Mouse (Mus musculus) small intestine, adult 2 months (tissue): ENCODE measurements at regions not wholly inside any gene's neighbourhood (a gene's known extent, or its start where the extent isn't known, plus 50 kb on each side); places are given as distances from the start of the nearest gene placed in this dataset.

Experiments
- H3K27ac ChIP-seq: fragments of 200-500 bp; 2 replicates; pipeline ENCODE4 v1.5.1; 2012; ENCODE audit warnings: low read depth, low read length, control low read depth, inconsistent platforms; ENCODE audit not compliant: insufficient read depth
- H3K27me3 ChIP-seq: fragments of 200-500 bp; 2 replicates; pipeline ENCODE4 v1.6.1; 2012; ENCODE audit warnings: mild to moderate bottlenecking, moderate library complexity, low read length, inconsistent platforms; ENCODE audit not compliant: control insufficient read depth, insufficient read depth
- H3K36me3 ChIP-seq: fragments of 200-500 bp; 2 replicates; pipeline ENCODE4 v1.6.1; 2012; ENCODE audit warnings: mild to moderate bottlenecking, low read length, control low read depth, inconsistent platforms; ENCODE audit not compliant: control insufficient read depth, insufficient read depth
- H3K4me1 ChIP-seq: fragments of 200-500 bp; 2 replicates; pipeline ENCODE4 v1.6.1; 2012; ENCODE audit warnings: low read length, inconsistent platforms, mixed read lengths; ENCODE audit not compliant: control insufficient read depth, insufficient read depth, insufficient read length
- H3K4me3 ChIP-seq: fragments of 200-500 bp; 2 replicates; pipeline ENCODE4 v1.5.1; 2012; ENCODE audit warnings: low read depth, mild to moderate bottlenecking, control low read depth, inconsistent platforms, low read length, moderate library complexity
- CTCF ChIP-seq: fragments of 200-500 bp; IDR thresholded peaks from 2 replicates; pipeline ENCODE4 v1.5.1; 2012; ENCODE audit warnings: low read depth, mild to moderate bottlenecking, control low read depth, inconsistent platforms, low read length, moderate library complexity, mixed read lengths; ENCODE audit not compliant: insufficient replicate concordance, insufficient read length; ENCODE audit errors: extremely low read depth
- POLR2A ChIP-seq: fragments of 200-500 bp; IDR thresholded peaks from 2 replicates; pipeline ENCODE4 v1.6.1; 2012; ENCODE audit warnings: low read depth, mild to moderate bottlenecking, control low read depth, inconsistent platforms, low read length, moderate library complexity
- WGBS: fragments of 180-500 bp; shearing (Covaris S2); methylation state at CpG from one replicate; pipeline ENCODE4 v1.1.7; 2018; 5-methylcytosine and 5-hydroxymethylcytosine counted together

- 75% methylated on average over 3 of the region's 3 CpGs for WGBS
- Histone ChIP-seq H3K4me1 (no peaks in the 10 kb centered on the region), H3K36me3 (no peaks in the 10 kb centered on the region), H3K27me3 (no peaks in the 10 kb centered on the region), H3K4me3 (no peak overlapping the region), H3K27ac (no peak overlapping the region)
- TF ChIP-seq CTCF (no peak), POLR2A (no peak)
Observed at GRCm38 (mm10) chr3:39933372-39933771, 597.7 kb upstream of the Intu start.

GRCm38 (mm10) chr3:39937719-39938278, 593.3 kb upstream of the Intu start:
- TF ChIP-seq CTCF, result no peak
- no peak for TF ChIP-seq POLR2A
- H3K4me3 ChIP-seq, result no peak overlapping the region
- no peaks in the 10 kb centered on the region for H3K27me3 ChIP-seq
- H3K27ac ChIP-seq, result no peak overlapping the region
- H3K4me1 ChIP-seq, result no peaks in the 10 kb centered on the region
- 79% methylated on average over 3 of the region's 3 CpGs for WGBS
- no peaks in the 10 kb centered on the region for H3K36me3 ChIP-seq

GRCm38 (mm10) chr3:39944581-39944980, 586.5 kb upstream of the Intu start:
- no peaks in the 10 kb centered on the region for H3K27me3 ChIP-seq
- WGBS, result 64% methylated on average over 3 of the region's 3 CpGs
- H3K4me3 ChIP-seq, result no peak overlapping the region
- no peak overlapping the region for H3K27ac ChIP-seq
- H3K4me1 ChIP-seq, result no peaks in the 10 kb centered on the region
- TF ChIP-seq POLR2A (no peak), CTCF (no peak)
- no peaks in the 10 kb centered on the region for H3K36me3 ChIP-seq

GRCm38 (mm10) chr3:39952103-39952502, 579.0 kb upstream of the Intu start:
- no peaks in the 10 kb centered on the region for H3K36me3 ChIP-seq
- no peaks in the 10 kb centered on the region for H3K27me3 ChIP-seq
- no peak overlapping the region for H3K4me3 ChIP-seq
- H3K27ac ChIP-seq, result no peak overlapping the region
- 77% methylated on average over 2 of the region's 2 CpGs for WGBS
- no peak for TF ChIP-seq CTCF
- TF ChIP-seq POLR2A, result no peak
- H3K4me1 ChIP-seq, result no peaks in the 10 kb centered on the region

GRCm38 (mm10) chr3:39952556-39952955, 578.5 kb upstream of the Intu start:
- H3K27me3 ChIP-seq, result no peaks in the 10 kb centered on the region
- no peaks in the 10 kb centered on the region for H3K36me3 ChIP-seq
- no peak overlapping the region for H3K4me3 ChIP-seq
- 89% methylated on average over 1 of the region's 1 CpGs for WGBS
- H3K27ac ChIP-seq, result no peak overlapping the region
- no peaks in the 10 kb centered on the region for H3K4me1 ChIP-seq
- TF ChIP-seq CTCF (no peak), POLR2A (no peak)

- Histone ChIP-seq H3K27me3 (no peaks in the 10 kb centered on the region), H3K27ac (no peak overlapping the region), H3K4me3 (no peak overlapping the region), H3K36me3 (no peaks in the 10 kb centered on the region), H3K4me1 (no peaks in the 10 kb centered on the region)
- TF ChIP-seq CTCF, result no peak
- no peak for TF ChIP-seq POLR2A
- WGBS, result 74% methylated on average over 7 of the region's 7 CpGs
Observed at GRCm38 (mm10) chr3:39961836-39962640, 569.0 kb upstream of the Intu start.

- TF ChIP-seq CTCF (no peak), POLR2A (no peak)
- Histone ChIP-seq H3K36me3 (no peaks in the 10 kb centered on the region), H3K27me3 (no peaks in the 10 kb centered on the region), H3K4me1 (no peaks in the 10 kb centered on the region), H3K27ac (no peak overlapping the region), H3K4me3 (no peak overlapping the region)
- 81% methylated on average over 2 of the region's 2 CpGs for WGBS
Observed at GRCm38 (mm10) chr3:39965431-39965830, 565.7 kb upstream of the Intu start.
